Mouse (Mus musculus) cerebellum, adult 2 months (tissue): ENCODE measurements around the gene Vps13d. TPM values are rescaled to one million over a fixed set of nuclear protein-coding genes. Genes with fewer than 3 reads are reported as not detected.

Experiments used
- DNase-seq, 2 experiments: peaks; one replicate each; pipeline ENCODE4 v3.0.0; 2021
- H3K27ac ChIP-seq: fragments of 200-500 bp; 2 replicates; pipeline ENCODE4 v1.5.1; 2012; ENCODE audit warnings: low read length, control low read depth, inconsistent platforms; ENCODE audit not compliant: insufficient read depth
- H3K27me3 ChIP-seq: fragments of 200-500 bp; 2 replicates; pipeline ENCODE4 v1.6.1; 2012; ENCODE audit warnings: inconsistent platforms, mild to moderate bottlenecking, low read length, moderate library complexity; ENCODE audit not compliant: control insufficient read depth, insufficient read depth
- H3K4me1 ChIP-seq: fragments of 200-500 bp; 2 replicates; pipeline ENCODE4 v1.6.1; 2011; ENCODE audit warnings: low read length; ENCODE audit not compliant: control insufficient read depth, insufficient read depth
- H3K4me3 ChIP-seq: fragments of 200-500 bp; replicated peaks from 2 replicates; pipeline ENCODE3; 2011; ENCODE audit warnings: mild to moderate bottlenecking, low read depth, low read length, control low read depth; ENCODE audit not compliant: insufficient read depth
- CTCF ChIP-seq: fragments of 200-500 bp; IDR thresholded peaks from 2 replicates; pipeline ENCODE4 v1.5.1; 2011; ENCODE audit warnings: low read depth, mild to moderate bottlenecking, control low read depth, low read length, moderate library complexity, borderline replicate concordance; ENCODE audit not compliant: insufficient read depth
- POLR2A ChIP-seq: fragments of 200-500 bp; IDR thresholded peaks from 2 replicates; pipeline ENCODE4 v1.6.1; 2011; ENCODE audit warnings: low read length, control low read depth, borderline replicate concordance; ENCODE audit not compliant: insufficient read depth
- WGBS: fragments of 180-500 bp; shearing (Covaris S2); methylation state at CpG from one replicate; pipeline ENCODE4 v1.1.7; 2018; 5-methylcytosine and 5-hydroxymethylcytosine counted together
- polyA plus RNA-seq: library from polyadenylated mRNA; depleted of rRNA; stranded (reverse); fragments of >200 nt; gene quantifications from 2 replicates; pipeline ENCODE4 v1.2.3, GENCODE M21; 2012

The Vps13d gene
- polyA plus RNA-seq, 1 experiment = 51.9 TPM

DNA sequence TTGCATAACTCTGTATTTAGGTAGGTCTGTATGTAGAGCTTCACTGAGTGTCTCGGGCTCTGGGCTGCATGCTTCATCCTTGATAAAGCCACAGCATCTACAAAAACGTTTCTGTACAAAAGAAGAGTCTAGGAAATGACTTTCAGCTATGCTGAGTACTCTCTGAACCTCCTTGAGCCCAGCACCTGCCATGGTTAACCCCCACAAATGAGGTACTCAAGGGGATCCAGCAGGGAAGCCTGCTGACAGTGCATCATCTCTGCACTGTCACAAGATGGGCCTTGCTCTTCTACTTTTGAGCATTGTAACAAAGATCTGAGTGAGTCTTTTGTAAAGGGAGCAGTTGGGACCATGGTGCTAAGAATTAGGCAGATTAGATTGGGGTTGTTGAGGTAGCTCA, 162.2 kb downstream of the Vps13d start:
- TF ChIP-seq POLR2A (no peak), CTCF (no peak)
- Histone ChIP-seq H3K27ac (no peak overlapping the region), H3K4me3 (no peak overlapping the region), H3K4me1 (no peaks in the 10 kb centered on the region; the same call in 1 of the 2 replicates), H3K27me3 (no peaks in the 10 kb centered on the region)
- no peak for DNase-seq
- WGBS = 84% methylated on average over 2 of the region's 2 CpGs

DNA sequence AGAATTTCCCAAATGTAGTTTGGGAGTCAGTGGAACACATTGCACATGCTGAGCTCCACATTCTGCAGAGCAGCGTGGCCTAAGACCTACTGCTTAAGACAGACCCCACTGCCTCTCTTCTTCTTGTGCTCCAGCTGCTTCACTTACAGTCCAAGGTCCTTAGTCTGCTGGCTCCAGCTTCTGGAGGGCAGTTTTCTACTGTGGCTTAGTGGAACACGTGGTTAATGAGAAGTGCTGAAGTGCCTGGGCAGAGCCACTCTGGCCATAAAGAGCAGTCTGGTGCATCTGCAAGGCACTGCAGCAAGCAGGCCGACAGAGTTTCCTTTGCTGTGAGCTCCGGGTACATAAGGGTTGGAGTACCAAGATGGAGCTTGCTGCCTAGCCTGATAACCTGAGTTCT, 163.3 kb downstream of the Vps13d start:
- Histone ChIP-seq H3K27ac (no peak overlapping the region), H3K27me3 (no peaks in the 10 kb centered on the region), H3K4me1 (no peaks in the 10 kb centered on the region; the same call in none of the 2 replicates), H3K4me3 (no peak overlapping the region)
- 86% methylated on average over 4 of the region's 4 CpGs for WGBS
- TF ChIP-seq CTCF (no peak), POLR2A (no peak)
- DNase-seq = no peak

DNA sequence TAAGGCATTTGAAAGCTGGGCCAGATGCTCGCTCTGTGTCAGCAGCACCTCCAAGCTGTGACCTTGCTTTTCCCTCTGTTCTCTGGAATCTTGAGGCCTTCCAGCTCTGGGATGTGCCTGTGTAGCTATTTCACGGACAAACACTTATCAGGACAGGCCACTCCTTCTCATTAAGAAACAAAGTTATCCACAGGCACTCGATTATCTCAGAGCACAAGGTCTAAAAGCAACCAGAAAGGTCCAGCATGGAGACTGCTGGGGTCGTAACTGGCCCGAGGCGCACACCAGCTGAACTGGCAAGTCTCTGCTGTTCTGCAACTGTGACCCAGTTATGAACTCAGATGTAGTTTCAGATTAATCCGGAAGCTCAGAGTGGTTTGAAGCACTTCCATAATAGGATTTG, 168.4 kb downstream of the Vps13d start:
- Histone ChIP-seq H3K4me1 (peaks cover 17% of the 10 kb centered on the region), H3K27ac (no peak overlapping the region), H3K4me3 (no peak overlapping the region), H3K27me3 (no peaks in the 10 kb centered on the region)
- TF ChIP-seq POLR2A (no peak), CTCF (no peak)
- 77% methylated on average over 7 of the region's 7 CpGs for WGBS
- peak in 1 of 2 experiments; percentile 19 for DNase-seq

DNA sequence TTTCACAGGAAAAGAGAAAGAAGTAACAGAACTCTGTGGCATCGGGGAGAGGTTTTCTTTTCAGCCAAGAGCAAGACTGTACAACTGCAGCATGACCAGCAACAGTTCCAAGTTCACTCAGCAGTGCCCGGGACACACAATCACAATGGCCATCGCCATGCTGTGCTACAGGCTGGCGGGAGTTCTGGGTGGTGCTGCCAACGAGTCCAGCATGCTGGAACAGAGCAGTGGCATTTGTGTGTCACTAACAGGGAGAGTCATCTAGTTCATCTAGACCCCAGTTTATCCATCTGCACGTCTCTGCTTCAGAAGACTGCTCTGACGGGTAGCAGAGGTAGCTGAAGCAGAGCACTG, 169.4 kb downstream of the Vps13d start:
- Histone ChIP-seq H3K4me3 (no peak overlapping the region), H3K4me1 (peaks cover 17% of the 10 kb centered on the region), H3K27ac (no peak overlapping the region; the same call in 1 of the 2 replicates), H3K27me3 (no peaks in the 10 kb centered on the region)
- 3% methylated on average over 7 of the region's 7 CpGs for WGBS
- DNase-seq = peak; percentile 78 to 88
- TF ChIP-seq CTCF (no peak), POLR2A (no peak)

DNA sequence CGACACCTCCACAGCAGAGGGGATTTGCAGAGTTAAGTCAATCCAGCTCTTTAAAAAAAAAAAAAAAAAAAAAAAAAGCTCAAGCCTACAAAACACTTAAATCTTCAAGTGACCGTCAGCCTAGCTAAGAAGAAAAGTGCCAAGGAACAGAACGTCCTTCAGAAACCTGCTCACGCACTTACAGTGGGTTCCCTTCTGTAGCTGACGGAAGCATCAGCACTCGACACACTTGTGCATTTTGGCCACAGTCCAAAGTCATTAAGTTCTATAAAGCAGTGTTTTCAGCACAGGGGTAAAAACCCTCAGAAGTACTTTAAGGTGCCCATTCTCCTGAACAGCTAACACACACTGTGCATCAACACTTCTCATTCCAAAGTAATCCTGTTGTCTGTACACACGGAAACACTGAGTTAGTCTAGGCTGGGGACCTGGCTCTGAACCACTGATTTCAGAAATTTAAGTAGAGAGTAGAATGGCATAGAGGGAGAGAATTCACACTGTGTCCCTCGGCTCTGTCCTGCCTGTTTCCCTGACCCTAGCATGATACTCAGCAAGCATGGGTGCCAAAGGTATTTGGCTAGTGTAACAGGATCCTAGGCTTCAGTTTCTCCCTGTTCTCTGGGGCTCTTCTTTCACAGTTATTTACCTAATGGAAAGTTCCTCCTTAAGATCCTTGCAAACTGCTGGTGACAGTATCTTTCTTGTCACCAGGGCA, 170.0 kb downstream of the Vps13d start:
- Histone ChIP-seq H3K27me3 (no peaks in the 10 kb centered on the region), H3K27ac (no peak overlapping the region), H3K4me1 (peaks cover 17% of the 10 kb centered on the region), H3K4me3 (no peak overlapping the region)
- DNase-seq = peak; percentile 19 to 22
- WGBS = 40% methylated on average over 8 of the region's 8 CpGs
- TF ChIP-seq CTCF = no peak
- TF ChIP-seq POLR2A = no peak

DNA sequence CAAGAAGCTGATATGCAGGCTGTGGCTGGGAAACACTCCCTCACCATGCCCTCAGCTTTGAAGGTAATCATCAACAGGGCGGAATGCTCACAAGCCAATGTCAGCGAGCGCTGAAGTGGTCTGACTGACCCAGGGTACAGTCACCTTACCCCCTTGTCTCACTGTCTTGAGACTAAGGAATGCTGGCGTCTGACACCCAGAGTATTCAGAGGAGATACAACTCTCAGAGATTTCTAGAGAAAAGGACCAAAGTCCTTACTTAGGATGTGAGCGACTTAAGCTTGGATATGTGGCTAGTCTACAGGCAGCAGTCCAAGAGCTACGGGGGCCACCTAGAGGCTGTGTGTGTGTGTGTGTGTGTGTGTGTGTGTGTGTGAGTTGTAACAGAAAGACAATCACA, 170.9 kb downstream of the Vps13d start:
- no peak overlapping the region for H3K4me3 ChIP-seq
- TF ChIP-seq POLR2A (no peak), CTCF (no peak)
- no peak overlapping the region for H3K27ac ChIP-seq
- no peak for DNase-seq
- WGBS = 82% methylated on average over 6 of the region's 6 CpGs
- H3K27me3 ChIP-seq = no peaks in the 10 kb centered on the region
- H3K4me1 ChIP-seq = peaks cover 17% of the 10 kb centered on the region

DNA sequence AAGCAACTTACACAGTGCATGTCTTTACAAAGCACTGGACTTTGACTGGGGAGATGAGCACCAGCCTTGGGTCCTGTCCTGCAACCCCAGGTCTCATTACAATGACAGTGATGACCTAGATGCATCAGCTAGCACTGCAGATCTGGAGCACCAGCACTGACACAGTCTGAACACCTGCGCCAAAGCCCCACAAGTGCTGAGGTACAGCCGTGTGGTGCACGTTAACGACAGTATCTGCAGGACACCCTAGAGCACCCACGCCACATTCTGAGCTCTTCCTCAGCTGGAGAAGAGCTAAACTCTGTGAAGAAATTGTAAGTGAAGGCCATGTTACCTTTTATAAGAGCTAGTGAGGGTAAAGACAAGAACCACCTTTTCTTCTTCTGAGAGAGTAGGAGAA, 172.0 kb downstream of the Vps13d start:
- Histone ChIP-seq H3K27ac (no peak overlapping the region), H3K4me3 (no peak overlapping the region), H3K4me1 (peaks cover 17% of the 10 kb centered on the region), H3K27me3 (no peaks in the 10 kb centered on the region)
- no peak for DNase-seq
- no peak for TF ChIP-seq POLR2A
- 89% methylated on average over 5 of the region's 5 CpGs for WGBS

DNA sequence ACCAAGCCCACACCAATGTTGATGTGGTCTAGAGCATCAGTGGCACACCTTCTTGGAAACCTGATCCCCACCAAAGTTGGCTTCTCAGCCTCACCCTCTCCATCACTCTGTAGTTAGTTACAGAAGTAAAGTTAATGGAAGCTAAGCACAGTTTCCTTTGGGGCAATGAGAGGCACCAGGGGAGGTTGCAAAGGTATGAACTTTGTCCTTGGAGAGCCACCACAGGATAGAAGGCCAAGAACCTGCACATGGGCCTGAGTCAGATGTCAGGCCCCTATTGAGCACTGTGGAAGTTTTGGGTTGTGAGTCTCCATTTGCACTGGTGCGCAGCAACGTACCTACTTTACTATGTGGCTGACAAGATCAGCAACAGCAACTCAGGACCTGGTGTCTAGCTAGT, 172.6 kb downstream of the Vps13d start:
- no peaks in the 10 kb centered on the region for H3K27me3 ChIP-seq
- 93% methylated on average over 2 of the region's 2 CpGs for WGBS
- H3K27ac ChIP-seq = no peak overlapping the region
- TF ChIP-seq POLR2A (no peak), CTCF (no peak)
- no peak for DNase-seq
- H3K4me1 ChIP-seq = peaks cover 17% of the 10 kb centered on the region
- H3K4me3 ChIP-seq = no peak overlapping the region
